Mouse (Mus musculus) hindbrain, embryonic 13.5 days (tissue): ENCODE measurements around the gene Fam20a. TPM values are rescaled to one million over a fixed set of nuclear protein-coding genes. Genes with fewer than 3 reads are reported as not detected.

Source experiments
- ATAC-seq: fragments of 200-750 bp; cut with Nextera tagmentation; 2 replicates; pipeline ENCODE4 v1.8.0; 2017; ENCODE audit warnings: moderate TSS enrichment; ENCODE audit not compliant: low FRiP score
- H3K27ac ChIP-seq: fragments of 300-500 bp; sonication (generic); 2 replicates; pipeline ENCODE4 v1.5.1; 2015; ENCODE audit warnings: inconsistent platforms, mild to moderate bottlenecking, moderate library complexity
- H3K27me3 ChIP-seq: fragments of 300-500 bp; sonication (generic); 2 replicates; pipeline ENCODE4 v1.6.1; 2015; ENCODE audit warnings: mild to moderate bottlenecking, inconsistent platforms
- H3K36me3 ChIP-seq: fragments of 300-500 bp; sonication (generic); 2 replicates; pipeline ENCODE4 v1.6.1; 2015; ENCODE audit warnings: mild to moderate bottlenecking, inconsistent platforms
- H3K4me1 ChIP-seq: fragments of 300-500 bp; sonication (generic); replicated peaks from 2 replicates; pipeline ENCODE4 v1.6.1; 2015; ENCODE audit warnings: inconsistent platforms
- H3K4me2 ChIP-seq: fragments of 300-500 bp; sonication (generic); 2 replicates; pipeline ENCODE4 v1.6.1; 2015; ENCODE audit warnings: inconsistent platforms, mild to moderate bottlenecking, moderate library complexity
- H3K4me3 ChIP-seq: fragments of 300-500 bp; sonication (generic); 2 replicates; pipeline ENCODE4 v1.5.1; 2015; ENCODE audit warnings: mild to moderate bottlenecking, inconsistent platforms
- H3K9ac ChIP-seq: fragments of 300-500 bp; sonication (generic); 2 replicates; pipeline ENCODE4 v1.6.1; 2015; ENCODE audit warnings: mild to moderate bottlenecking, inconsistent platforms
- H3K9me3 ChIP-seq: fragments of 300-500 bp; sonication (generic); 2 replicates; pipeline ENCODE4 v1.6.1; 2016; ENCODE audit warnings: inconsistent platforms
- WGBS: fragments of 180-500 bp; shearing (Covaris S2); methylation state at CpG from one replicate; pipeline ENCODE4 v1.1.7; 2015; 5-methylcytosine and 5-hydroxymethylcytosine counted together
- polyA plus RNA-seq: library from polyadenylated mRNA; unstranded; fragments of >200 nt; fragmentation: Nextera tagmentation; extraction: Ambion mirVana; gene quantifications from 2 replicates; pipeline ENCODE4 v1.2.1, GENCODE M21; 2015

Gene Fam20a
- polyA plus RNA-seq = 2.4 and 4.0 TPM in 2 replicates

- H3K9me3 ChIP-seq = no peaks in the 10 kb centered on the region
- peak within 1 kb of the TSS; percentile 96 for H3K4me2 ChIP-seq
- peaks cover 20% of the 10 kb centered on the region for H3K4me1 ChIP-seq
- no peak within 1 kb of the TSS; the same call in 1 of the 2 replicates for H3K27ac ChIP-seq
- ATAC-seq = peak; percentile 77
- under 1% methylated on average over 31 of the region's 31 CpGs for WGBS
- H3K4me3 ChIP-seq = peak within 1 kb of the TSS; percentile 48
- peaks cover 34% of the 10 kb centered on the region for H3K27me3 ChIP-seq
- no peaks in the 10 kb centered on the region for H3K36me3 ChIP-seq
- peak within 1 kb of the TSS; percentile 69 for H3K9ac ChIP-seq
Observed at GRCm38 (mm10) chr11:109721781-109722446, at the start of gene Fam20a. Gene Fam20a, minus strand, starts transcription at chr11:109722279.

GRCm38 (mm10) chr11:109771381-109771780, 49.3 kb upstream of the Fam20a start:
- no peaks in the 10 kb centered on the region for H3K27me3 ChIP-seq
- no peaks in the 10 kb centered on the region for H3K4me1 ChIP-seq
- no peak overlapping the region for H3K4me2 ChIP-seq
- H3K36me3 ChIP-seq = no peaks in the 10 kb centered on the region
- no peak for ATAC-seq
- H3K9me3 ChIP-seq = no peaks in the 10 kb centered on the region
- H3K4me3 ChIP-seq = no peak overlapping the region
- H3K27ac ChIP-seq = no peak overlapping the region
- no peak overlapping the region for H3K9ac ChIP-seq
- 88% methylated on average over 1 of the region's 1 CpGs for WGBS

- no peaks in the 10 kb centered on the region for H3K4me1 ChIP-seq
- H3K4me2 ChIP-seq = no peak overlapping the region
- no peak for ATAC-seq
- no peak overlapping the region; the same call in 1 of the 2 replicates for H3K27ac ChIP-seq
- no peaks in the 10 kb centered on the region for H3K27me3 ChIP-seq
- H3K9ac ChIP-seq = no peak overlapping the region
- H3K36me3 ChIP-seq = no peaks in the 10 kb centered on the region
- no peak overlapping the region for H3K4me3 ChIP-seq
- WGBS = 81% methylated on average over 14 of the region's 14 CpGs
- no peaks in the 10 kb centered on the region for H3K9me3 ChIP-seq
Observed at GRCm38 (mm10) chr11:109770185-109770584, 48.1 kb upstream of the Fam20a start.

GRCm38 (mm10) chr11:109769091-109769490, 47.0 kb upstream of the Fam20a start:
- WGBS = 77% methylated on average over 5 of the region's 5 CpGs
- Histone ChIP-seq H3K4me2 (no peak overlapping the region), H3K36me3 (no peaks in the 10 kb centered on the region), H3K9me3 (no peaks in the 10 kb centered on the region), H3K27ac (no peak overlapping the region), H3K27me3 (no peaks in the 10 kb centered on the region), H3K9ac (no peak overlapping the region), H3K4me3 (no peak overlapping the region), H3K4me1 (no peaks in the 10 kb centered on the region)
- ATAC-seq = no peak

- ATAC-seq = no peak
- Histone ChIP-seq H3K9me3 (no peaks in the 10 kb centered on the region), H3K27me3 (no peaks in the 10 kb centered on the region), H3K4me2 (no peak overlapping the region), H3K4me3 (no peak overlapping the region), H3K36me3 (no peaks in the 10 kb centered on the region; the same call in 1 of the 2 replicates), H3K4me1 (0 out of 2 replicates have a peak, but pooled peaks cover 3% of the 10 kb centered on the region), H3K27ac (no peak overlapping the region), H3K9ac (no peak overlapping the region)
- WGBS = 88% methylated on average over 7 of the region's 7 CpGs
Observed at GRCm38 (mm10) chr11:109760063-109760462, 38.0 kb upstream of the Fam20a start.

GRCm38 (mm10) chr11:109758616-109759215, 36.6 kb upstream of the Fam20a start:
- 90% methylated on average over 2 of the region's 2 CpGs for WGBS
- H3K9me3 ChIP-seq = no peaks in the 10 kb centered on the region
- H3K27ac ChIP-seq = no peak overlapping the region
- H3K4me1 ChIP-seq = 0 out of 2 replicates have a peak, but pooled peaks cover 3% of the 10 kb centered on the region
- no peak overlapping the region for H3K4me3 ChIP-seq
- no peak for ATAC-seq
- H3K9ac ChIP-seq = no peak overlapping the region
- no peaks in the 10 kb centered on the region; the same call in 1 of the 2 replicates for H3K36me3 ChIP-seq
- no peak overlapping the region for H3K4me2 ChIP-seq
- no peaks in the 10 kb centered on the region for H3K27me3 ChIP-seq

GRCm38 (mm10) chr11:109754105-109754602, 32.1 kb upstream of the Fam20a start:
- Histone ChIP-seq H3K9me3 (no peaks in the 10 kb centered on the region), H3K4me1 (peaks cover 9% of the 10 kb centered on the region; the same call in 1 of the 2 replicates), H3K9ac (no peak overlapping the region), H3K36me3 (no peaks in the 10 kb centered on the region), H3K4me3 (no peak overlapping the region), H3K4me2 (no peak overlapping the region), H3K27ac (no peak overlapping the region), H3K27me3 (no peaks in the 10 kb centered on the region)
- no peak for ATAC-seq
- WGBS = 80% methylated on average over 7 of the region's 7 CpGs

- Histone ChIP-seq H3K27ac (no peak overlapping the region), H3K9ac (no peak overlapping the region), H3K4me1 (peaks cover 9% of the 10 kb centered on the region; the same call in 1 of the 2 replicates), H3K9me3 (no peaks in the 10 kb centered on the region), H3K27me3 (no peaks in the 10 kb centered on the region), H3K36me3 (no peaks in the 10 kb centered on the region), H3K4me3 (no peak overlapping the region), H3K4me2 (no peak overlapping the region)
- 38% methylated on average over 12 of the region's 12 CpGs for WGBS
- no peak for ATAC-seq
Observed at GRCm38 (mm10) chr11:109751636-109752603, 29.8 kb upstream of the Fam20a start.

GRCm38 (mm10) chr11:109745210-109745609, 23.1 kb upstream of the Fam20a start:
- H3K36me3 ChIP-seq = no peaks in the 10 kb centered on the region
- H3K27ac ChIP-seq = no peak overlapping the region
- no peak overlapping the region for H3K4me2 ChIP-seq
- H3K9me3 ChIP-seq = no peaks in the 10 kb centered on the region
- H3K9ac ChIP-seq = no peak overlapping the region
- H3K4me1 ChIP-seq = no peaks in the 10 kb centered on the region
- no peak for ATAC-seq
- 93% methylated on average over 4 of the region's 4 CpGs for WGBS
- H3K27me3 ChIP-seq = no peaks in the 10 kb centered on the region
- no peak overlapping the region for H3K4me3 ChIP-seq

- H3K9ac ChIP-seq = no peak overlapping the region
- H3K4me2 ChIP-seq = no peak overlapping the region
- 84% methylated on average over 3 of the region's 3 CpGs for WGBS
- ATAC-seq = no peak
- no peaks in the 10 kb centered on the region for H3K4me1 ChIP-seq
- H3K27ac ChIP-seq = no peak overlapping the region
- no peaks in the 10 kb centered on the region for H3K36me3 ChIP-seq
- H3K27me3 ChIP-seq = no peaks in the 10 kb centered on the region
- H3K4me3 ChIP-seq = no peak overlapping the region
- no peaks in the 10 kb centered on the region; the same call in 1 of the 2 replicates for H3K9me3 ChIP-seq
Observed at GRCm38 (mm10) chr11:109737967-109738366, 15.9 kb upstream of the Fam20a start.

GRCm38 (mm10) chr11:109736406-109736805, 14.3 kb upstream of the Fam20a start:
- Histone ChIP-seq H3K4me3 (no peak overlapping the region), H3K27me3 (no peaks in the 10 kb centered on the region), H3K4me1 (no peaks in the 10 kb centered on the region), H3K27ac (no peak overlapping the region), H3K4me2 (no peak overlapping the region), H3K9me3 (no peaks in the 10 kb centered on the region; the same call in 1 of the 2 replicates), H3K9ac (no peak overlapping the region), H3K36me3 (no peaks in the 10 kb centered on the region)
- 79% methylated on average over 3 of the region's 3 CpGs for WGBS
- no peak for ATAC-seq

GRCm38 (mm10) chr11:109734341-109734740, 12.3 kb upstream of the Fam20a start:
- Histone ChIP-seq H3K27me3 (no peaks in the 10 kb centered on the region), H3K27ac (no peak overlapping the region), H3K9me3 (no peaks in the 10 kb centered on the region; the same call in 1 of the 2 replicates), H3K4me1 (no peaks in the 10 kb centered on the region), H3K36me3 (no peaks in the 10 kb centered on the region), H3K4me2 (no peak overlapping the region), H3K9ac (no peak overlapping the region), H3K4me3 (no peak overlapping the region)
- ATAC-seq = no peak
- 90% methylated on average over 1 of the region's 1 CpGs for WGBS
